Mouse (Mus musculus) left cerebral cortex, adult 8-10 months (tissue): ENCODE measurements at regions not wholly inside any gene's neighbourhood (a gene's known extent, or its start where the extent isn't known, plus 50 kb on each side); places are given as distances from the start of the nearest gene placed in this dataset.
A peak's percentile ranks its signal among the peaks of the same experiment; 100 is the strongest.

Experiments used
- DNase-seq, 2 experiments: peaks; one replicate each; pipeline ENCODE4 v3.0.0; 2022; ENCODE audit warnings: low spot score in 2 of 2

- DNase-seq, result peak; percentile 36 to 38
Observed at GRCm38 (mm10) chr5:118879808-118880478, 319.5 kb downstream of the Med13l start.

- no peak for DNase-seq
Observed at GRCm38 (mm10) chr5:118880546-118880945, 320.1 kb downstream of the Med13l start.

GRCm38 (mm10) chr5:118881886-118882285 lies 321.4 kb downstream of the Med13l start:
- DNase-seq, result no peak

GRCm38 (mm10) chr5:118888131-118888530 lies 327.7 kb downstream of the Med13l start:
- DNase-seq, result no peak

- peak in 1 of 2 experiments; percentile 35 for DNase-seq
Observed at GRCm38 (mm10) chr5:118891131-118891530, 330.7 kb downstream of the Med13l start.

- DNase-seq, result no peak
Observed at GRCm38 (mm10) chr5:118908224-118908623, 347.7 kb downstream of the Med13l start.

- no peak for DNase-seq
Observed at GRCm38 (mm10) chr5:118909756-118910155, 349.3 kb downstream of the Med13l start.

GRCm38 (mm10) chr5:118914191-118914750 lies 353.8 kb downstream of the Med13l start:
- no peak for DNase-seq

- DNase-seq, result no peak
Observed at GRCm38 (mm10) chr5:118923357-118923756, 362.9 kb downstream of the Med13l start.

GRCm38 (mm10) chr5:118929037-118929436 lies 368.6 kb downstream of the Med13l start:
- DNase-seq, result no peak

- DNase-seq, result no peak
Observed at GRCm38 (mm10) chr5:118929990-118930501, 369.6 kb downstream of the Med13l start.

- no peak for DNase-seq
Observed at GRCm38 (mm10) chr5:118939336-118940039, 379.0 kb downstream of the Med13l start.

GRCm38 (mm10) chr5:118944256-118944655 lies 383.8 kb downstream of the Med13l start:
- no peak for DNase-seq

- no peak for DNase-seq
Observed at GRCm38 (mm10) chr5:118946090-118946489, 385.6 kb downstream of the Med13l start.

- DNase-seq, result no peak
Observed at GRCm38 (mm10) chr5:118946994-118947393, 386.5 kb downstream of the Med13l start.

- DNase-seq, result no peak
Observed at GRCm38 (mm10) chr5:118948119-118948786, 387.8 kb downstream of the Med13l start.

GRCm38 (mm10) chr5:118951067-118951466 lies 390.6 kb downstream of the Med13l start:
- no peak for DNase-seq

- DNase-seq, result no peak
Observed at GRCm38 (mm10) chr5:118960521-118961001, 400.1 kb downstream of the Med13l start.

GRCm38 (mm10) chr5:118961091-118961490 lies 400.6 kb downstream of the Med13l start:
- no peak for DNase-seq

- no peak for DNase-seq
Observed at GRCm38 (mm10) chr5:118962152-118962551, 401.7 kb downstream of the Med13l start.

GRCm38 (mm10) chr5:118963001-118963400 lies 402.5 kb downstream of the Med13l start:
- DNase-seq, result no peak

GRCm38 (mm10) chr5:118966901-118967300 lies 406.4 kb downstream of the Med13l start:
- DNase-seq, result no peak
